Mouse (Mus musculus) midbrain, embryonic 11.5 days (tissue): ENCODE measurements around the gene Prss40. TPM values are rescaled to one million over a fixed set of nuclear protein-coding genes. Genes with fewer than 3 reads are reported as not detected.
"Not testable (repeated sequence)": the region's sequence is repeated elsewhere in the genome, so short reads cannot be mapped to it uniquely, and the experiment has no call there.

Experiments used
- ATAC-seq: fragments of 200-750 bp; cut with Nextera tagmentation; 2 replicates; pipeline ENCODE4 v1.8.0; 2017; ENCODE audit warnings: moderate TSS enrichment, moderate library complexity; ENCODE audit not compliant: low FRiP score
- DNase-seq: peaks from one replicate; pipeline ENCODE4 v3.0.0; 2015; ENCODE audit warnings: low spot score; ENCODE audit errors: missing footprints
- H3K27ac ChIP-seq: fragments of 300-500 bp; sonication (generic); 2 replicates; pipeline ENCODE4 v1.5.1; 2014; ENCODE audit warnings: low read depth, low read length
- H3K27me3 ChIP-seq: fragments of 300-500 bp; sonication (generic); 2 replicates; pipeline ENCODE4 v1.6.1; 2014; ENCODE audit warnings: mild to moderate bottlenecking, low read length, moderate library complexity, mixed read lengths; ENCODE audit not compliant: control insufficient read depth, insufficient read depth
- H3K36me3 ChIP-seq: fragments of 300-500 bp; sonication (generic); 2 replicates; pipeline ENCODE4 v1.6.1; 2014; ENCODE audit warnings: mild to moderate bottlenecking, low read length, moderate library complexity, mixed read lengths; ENCODE audit not compliant: control insufficient read depth, insufficient read depth
- H3K4me1 ChIP-seq: fragments of 300-500 bp; sonication (generic); 2 replicates; pipeline ENCODE4 v1.6.1; 2014; ENCODE audit warnings: low read length; ENCODE audit not compliant: control insufficient read depth, insufficient read depth
- H3K4me2 ChIP-seq: fragments of 300-500 bp; sonication (generic); 2 replicates; pipeline ENCODE4 v1.6.1; 2014; ENCODE audit warnings: mild to moderate bottlenecking, moderate library complexity
- H3K4me3 ChIP-seq: fragments of 300-500 bp; sonication (generic); 2 replicates; pipeline ENCODE4 v1.5.1; 2014; ENCODE audit warnings: low read depth, low read length
- H3K9ac ChIP-seq: fragments of 300-500 bp; sonication (generic); 2 replicates; pipeline ENCODE4 v1.6.1; 2014; ENCODE audit warnings: low read length
- H3K9me3 ChIP-seq: fragments of 300-500 bp; sonication (generic); 2 replicates; pipeline ENCODE4 v1.6.1; 2016; ENCODE audit warnings: low read length; ENCODE audit not compliant: control insufficient read depth
- WGBS: fragments of 180-500 bp; shearing (Covaris S2); extraction: QIAGEN DNeasy Blood & Tissue Kit; methylation state at CpG from one replicate; pipeline ENCODE4 v1.1.7; 2014; 5-methylcytosine and 5-hydroxymethylcytosine counted together
- polyA plus RNA-seq: library from polyadenylated mRNA; unstranded; fragments of >200 nt; fragmentation: Nextera tagmentation; extraction: Ambion mirVana; gene quantifications from 2 replicates; pipeline ENCODE4 v1.2.1, GENCODE M21; 2014

The Prss40 gene
- polyA plus RNA-seq, 1 experiment from 2014 or later, result not detected

DNA sequence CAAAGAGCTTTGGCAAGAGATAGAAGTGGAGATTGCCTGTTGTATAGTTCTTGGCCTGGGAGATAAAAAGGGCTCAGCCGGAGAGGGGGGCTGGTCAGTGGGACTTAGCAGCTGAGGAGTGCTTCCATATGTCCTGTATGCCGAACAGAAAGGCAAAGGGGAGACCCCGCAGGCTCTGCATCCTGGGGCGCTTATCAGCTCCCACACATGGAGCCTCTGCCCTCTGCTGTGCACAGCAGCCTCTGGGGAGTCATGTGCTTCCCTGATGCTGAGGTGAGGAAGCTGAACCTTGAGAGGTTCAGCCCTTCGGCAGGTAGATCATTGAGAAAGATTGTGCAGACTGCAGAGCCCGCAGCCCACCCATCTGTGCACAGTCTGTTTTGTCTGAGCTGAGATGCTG, 43.4 kb downstream of the Prss40 start:
- not testable (repeated sequence) for H3K27me3 ChIP-seq, DNase-seq, H3K4me2 ChIP-seq, H3K9ac ChIP-seq, H3K4me3 ChIP-seq, H3K27ac ChIP-seq, ATAC-seq, H3K9me3 ChIP-seq, H3K4me1 ChIP-seq, H3K36me3 ChIP-seq
- WGBS, result 57% methylated on average over 6 of the region's 6 CpGs

DNA sequence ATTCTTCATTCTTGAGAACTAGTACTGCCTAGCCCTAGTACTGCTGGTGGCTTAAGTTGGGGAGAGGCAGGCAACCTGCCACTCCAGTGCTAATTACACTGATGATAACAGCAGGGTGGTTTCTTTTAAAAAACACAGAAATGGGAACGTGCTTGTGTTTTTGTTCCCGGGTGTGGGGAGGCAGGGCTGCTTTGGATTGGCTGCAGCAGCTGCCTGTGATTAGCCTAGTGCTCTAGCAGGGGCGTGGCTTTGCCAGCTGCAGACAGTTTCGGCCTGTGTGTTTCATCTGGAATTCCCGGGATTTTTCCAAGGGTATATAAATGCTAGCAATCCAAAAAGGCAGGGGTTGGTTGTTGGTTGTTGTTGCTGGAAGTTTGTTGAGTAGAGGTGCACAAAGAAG, 44.1 kb downstream of the Prss40 start:
- no peaks in the 10 kb centered on the region for H3K36me3 ChIP-seq
- no peak for DNase-seq
- no peaks in the 10 kb centered on the region for H3K27me3 ChIP-seq
- no peak overlapping the region for H3K27ac ChIP-seq
- no peaks in the 10 kb centered on the region for H3K4me1 ChIP-seq
- H3K4me2 ChIP-seq, result no peak overlapping the region
- no peaks in the 10 kb centered on the region for H3K9me3 ChIP-seq
- WGBS, result 51% methylated on average over 5 of the region's 5 CpGs
- H3K9ac ChIP-seq, result no peak overlapping the region
- no peak for ATAC-seq
- no peak overlapping the region for H3K4me3 ChIP-seq

DNA sequence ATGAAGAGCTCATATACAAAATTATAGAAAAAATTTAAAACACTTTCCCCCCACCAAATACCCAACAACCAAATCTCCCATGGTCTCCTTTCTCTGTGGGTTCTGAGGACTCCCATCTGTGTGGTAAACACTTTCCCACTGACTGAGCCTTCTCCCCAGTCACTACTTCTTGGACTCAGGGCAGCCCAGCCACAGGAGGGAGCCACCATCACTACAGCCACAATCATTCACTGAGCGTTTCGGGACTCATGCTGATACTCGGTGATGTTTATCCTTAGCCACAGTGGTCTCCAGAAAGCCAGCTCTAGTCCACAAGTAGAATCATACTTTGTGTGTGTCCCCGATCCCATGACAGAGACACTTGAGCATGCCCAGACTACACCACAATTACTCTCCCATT, 47.7 kb downstream of the Prss40 start:
- no peak for DNase-seq
- H3K4me1 ChIP-seq, result no peaks in the 10 kb centered on the region
- whole genome bisulfite sequencing, result 79% methylated on average over 4 of the region's 4 CpGs
- H3K27me3 ChIP-seq, result no peaks in the 10 kb centered on the region
- no peak overlapping the region for H3K27ac ChIP-seq
- H3K9me3 ChIP-seq, result no peaks in the 10 kb centered on the region
- H3K9ac ChIP-seq, result no peak overlapping the region
- ATAC-seq, result no peak
- no peak overlapping the region for H3K4me2 ChIP-seq
- H3K36me3 ChIP-seq, result no peaks in the 10 kb centered on the region
- H3K4me3 ChIP-seq, result no peak overlapping the region

DNA sequence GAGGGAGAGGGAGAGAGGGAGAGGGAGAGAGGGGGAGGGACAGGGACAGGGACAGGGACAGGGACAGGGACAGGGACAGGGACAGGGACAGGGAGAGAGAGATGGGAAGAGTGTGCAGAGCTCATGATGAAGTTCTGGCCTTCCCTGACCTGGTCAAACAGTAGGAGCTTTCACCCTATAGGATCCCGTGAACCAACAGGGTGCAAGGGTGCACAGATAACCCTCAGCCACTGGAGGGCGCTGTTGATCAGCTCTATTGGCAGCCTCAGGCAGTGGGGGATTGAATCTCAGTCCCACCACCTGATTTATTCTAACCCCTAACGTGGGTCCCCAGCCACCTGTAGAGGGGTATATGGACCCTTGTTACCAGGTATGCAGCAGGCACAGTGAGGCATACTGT, 49.7 kb downstream of the Prss40 start:
- 7% methylated on average over 3 of the region's 3 CpGs for WGBS
- no peak overlapping the region for H3K4me3 ChIP-seq
- H3K27me3 ChIP-seq, result no peaks in the 10 kb centered on the region
- H3K36me3 ChIP-seq, result no peaks in the 10 kb centered on the region
- H3K9me3 ChIP-seq, result no peaks in the 10 kb centered on the region
- ATAC-seq (0 out of 2 replicates have a peak, but pooled peaks have one; percentile 22), DNase-seq (peak; percentile 93)
- no peaks in the 10 kb centered on the region for H3K4me1 ChIP-seq
- H3K27ac ChIP-seq, result no peak overlapping the region
- H3K4me2 ChIP-seq, result no peak overlapping the region
- no peak overlapping the region for H3K9ac ChIP-seq

DNA sequence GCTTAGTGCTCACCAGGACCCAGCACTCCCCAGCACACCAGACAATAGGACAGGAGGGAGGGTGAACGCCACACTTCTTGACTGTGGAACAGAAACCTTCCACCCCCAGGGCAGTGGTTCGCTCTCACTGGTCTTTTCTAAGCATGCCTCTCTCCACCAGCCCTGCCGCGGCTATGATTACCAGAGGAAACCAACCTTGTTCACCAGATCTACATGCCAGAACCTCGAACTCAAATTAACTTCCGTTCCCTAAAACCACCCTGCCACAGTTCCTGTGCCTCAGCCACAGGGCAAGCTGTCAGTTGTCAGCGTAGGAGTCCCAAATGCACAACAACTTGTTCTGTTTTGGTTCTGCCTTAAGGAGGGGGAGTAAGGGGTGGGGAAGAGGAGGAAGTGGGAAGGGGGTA, 50.2 kb downstream of the Prss40 start:
- Histone ChIP-seq H3K27me3 (no peaks in the 10 kb centered on the region), H3K4me1 (no peaks in the 10 kb centered on the region), H3K36me3 (no peaks in the 10 kb centered on the region), H3K4me3 (no peak overlapping the region), H3K4me2 (peak overlapping the region; percentile 2; the same call in 1 of the 2 replicates), H3K27ac (no peak overlapping the region), H3K9ac (no peak overlapping the region), H3K9me3 (no peaks in the 10 kb centered on the region)
- 5% methylated on average over 7 of the region's 7 CpGs for WGBS
- ATAC-seq (no peak), DNase-seq (peak; percentile 86)

DNA sequence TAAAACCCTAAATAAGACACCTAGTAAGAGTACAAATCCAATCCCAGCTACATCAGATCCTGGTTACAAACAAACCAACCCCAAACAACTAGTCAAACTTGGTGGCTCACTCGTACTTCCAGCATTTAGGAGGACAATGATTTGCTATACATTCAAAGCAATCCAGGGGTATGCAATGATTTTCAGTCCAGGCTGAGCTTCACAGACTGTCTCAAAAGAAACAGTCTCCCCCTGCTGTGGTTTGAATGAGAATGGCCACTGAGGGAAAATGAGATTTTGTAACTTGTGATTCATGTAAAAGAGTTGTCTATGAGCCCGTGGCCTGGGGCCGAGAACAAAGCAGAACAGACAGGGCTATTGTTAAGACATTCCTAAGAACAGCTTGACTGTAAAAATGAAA, 52.8 kb downstream of the Prss40 start:
- Histone ChIP-seq H3K4me3 (no peak overlapping the region), H3K4me1 (no peaks in the 10 kb centered on the region), H3K27me3 (no peaks in the 10 kb centered on the region), H3K9me3 (no peaks in the 10 kb centered on the region), H3K9ac (no peak overlapping the region), H3K4me2 (no peak overlapping the region), H3K27ac (no peak overlapping the region), H3K36me3 (no peaks in the 10 kb centered on the region)
- ATAC-seq (no peak), DNase-seq (no peak)
- WGBS, result 90% methylated on average over 3 of the region's 3 CpGs

DNA sequence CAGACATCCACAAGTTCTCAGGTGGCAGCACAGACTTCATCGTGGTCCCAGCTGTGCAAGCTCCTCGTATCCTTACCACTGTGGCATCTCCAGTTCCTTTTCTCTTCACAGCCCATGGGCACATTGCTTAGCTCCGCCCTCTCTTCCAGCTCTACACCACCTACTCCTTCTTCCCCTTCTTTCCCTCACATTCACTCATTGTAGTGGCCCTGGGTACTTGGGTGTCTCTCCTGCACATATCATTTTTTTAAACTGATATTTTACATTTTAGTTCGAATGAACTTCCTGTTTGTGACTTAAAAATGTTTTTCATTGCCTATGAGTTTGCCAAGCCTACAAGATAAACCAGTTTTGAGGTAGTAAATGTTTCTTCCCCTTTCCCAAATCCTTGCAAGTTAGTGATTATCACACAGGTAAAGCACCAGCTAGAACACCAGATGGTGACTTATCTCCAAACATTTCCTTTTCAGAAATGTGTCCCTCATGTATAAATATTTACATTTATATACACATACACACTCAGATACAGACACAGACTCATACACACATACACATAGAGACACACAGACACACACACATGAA, 54.7 kb downstream of the Prss40 start:
- Histone ChIP-seq H3K9ac (no peak overlapping the region), H3K9me3 (no peaks in the 10 kb centered on the region), H3K4me3 (no peak overlapping the region), H3K4me1 (no peaks in the 10 kb centered on the region), H3K36me3 (no peaks in the 10 kb centered on the region), H3K27me3 (no peaks in the 10 kb centered on the region), H3K27ac (no peak overlapping the region), H3K4me2 (no peak overlapping the region)
- WGBS, result 78% methylated on average over 4 of the region's 4 CpGs
- no peak for DNase-seq
- no peak for ATAC-seq

GRCm38 (mm10) chr1:34505307-34505706, 55.4 kb downstream of the Prss40 start:
- Histone ChIP-seq H3K27ac (no peak overlapping the region), H3K4me1 (no peaks in the 10 kb centered on the region), H3K4me2 (no peak overlapping the region), H3K27me3 (no peaks in the 10 kb centered on the region), H3K36me3 (no peaks in the 10 kb centered on the region), H3K9me3 (no peaks in the 10 kb centered on the region), H3K9ac (no peak overlapping the region), H3K4me3 (no peak overlapping the region)
- DNase-seq (no peak), ATAC-seq (peak; percentile 11; the same call in 1 of the 2 replicates)
- 63% methylated on average over 7 of the region's 7 CpGs for WGBS

DNA sequence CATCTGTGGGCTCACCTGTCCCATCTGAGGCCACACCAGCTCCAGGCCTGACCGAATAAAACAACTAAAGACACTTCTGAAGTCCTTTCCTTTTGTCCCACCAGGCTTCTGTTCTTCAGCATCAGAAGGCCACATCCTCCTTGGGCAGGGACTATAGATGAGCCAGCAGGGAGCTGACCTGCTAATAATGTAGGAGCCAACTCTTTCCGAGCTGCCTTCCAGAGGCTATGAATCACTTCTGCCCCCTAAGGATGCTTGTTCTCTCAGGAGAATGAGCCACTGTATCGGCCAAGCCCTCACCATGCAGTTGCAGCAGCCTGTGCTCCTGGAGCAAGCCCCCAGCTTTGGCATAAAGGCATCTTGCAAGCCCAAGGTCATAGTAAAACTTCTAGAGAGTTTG, 57.8 kb downstream of the Prss40 start:
- Histone ChIP-seq H3K4me1 (no peaks in the 10 kb centered on the region), H3K9me3 (no peaks in the 10 kb centered on the region), H3K27me3 (no peaks in the 10 kb centered on the region), H3K27ac (no peak overlapping the region), H3K4me2 (no peak overlapping the region), H3K9ac (no peak overlapping the region), H3K4me3 (no peak overlapping the region), H3K36me3 (no peaks in the 10 kb centered on the region)
- no peak for DNase-seq
- 53% methylated on average over 3 of the region's 3 CpGs for WGBS
- no peak for ATAC-seq
